Mouse (Mus musculus) CH12.LX (cell line): ENCODE results near the gene Syn3. TPM values are rescaled to one million over a fixed set of nuclear protein-coding genes. Genes with fewer than 3 reads are reported as not detected.

Experiments
- DNase-seq: peaks from one replicate; pipeline ENCODE4 v3.0.0-alpha.2; 2013; ENCODE audit errors: extremely low read depth
- H3K27ac ChIP-seq: 2 replicates; pipeline ENCODE4 v1.5.1; 2012; ENCODE audit warnings: low read depth, mild to moderate bottlenecking, control low read depth, moderate library complexity; ENCODE audit not compliant: insufficient read depth
- H3K27me3 ChIP-seq: replicated peaks from 2 replicates; pipeline ENCODE3; 2012; ENCODE audit warnings: inconsistent platforms
- H3K36me3 ChIP-seq, 2 experiments: replicated peaks in 1 of 2; 2 replicates each; pipeline versions ENCODE3 to v1.6.1; 2012; ENCODE audit warnings: inconsistent platforms in 1 of 2, low read length in 1 of 2, mild to moderate bottlenecking in 1 of 2, mixed read lengths in 1 of 2, moderate library complexity in 1 of 2; ENCODE audit not compliant: control insufficient read depth in 1 of 2, insufficient read depth in 1 of 2
- H3K4me1 ChIP-seq, 2 experiments: 2 replicates each; pipeline ENCODE4 v1.6.1; 2012; ENCODE audit warnings: inconsistent platforms in 1 of 2, moderate library complexity in 1 of 2; ENCODE audit not compliant: insufficient read depth in 2 of 2, control insufficient read depth in 1 of 2
- H3K4me2 ChIP-seq: 2 replicates; pipeline ENCODE4 v1.6.1; 2012; ENCODE audit warnings: low read depth, mild to moderate bottlenecking, control low read depth; ENCODE audit not compliant: poor library complexity, insufficient read depth, severe bottlenecking
- H3K4me3 ChIP-seq, 3 experiments: fragments of 150-350 bp in 1 of 3; sonication (generic) in 1 of 3; replicated peaks in 1 of 3; 2 replicates each; pipeline versions ENCODE3 to v1.5.1; 2011 to 2012; ENCODE audit warnings: low read depth in 2 of 3, low read length in 2 of 3, mild to moderate bottlenecking in 2 of 3, moderate library complexity in 2 of 3, control low read depth in 1 of 3, improper control_type of control experiment in 1 of 3, inconsistent platforms in 1 of 3, mixed read lengths in 1 of 3; ENCODE audit not compliant: poor library complexity in 1 of 3
- H3K79me2 ChIP-seq: replicated peaks from 2 replicates; pipeline ENCODE4 v1.6.1; 2012; ENCODE audit warnings: mild to moderate bottlenecking, moderate library complexity; ENCODE audit not compliant: control insufficient read depth, poor library complexity, insufficient read depth, severe bottlenecking; ENCODE audit errors: extremely low read depth
- H3K9ac ChIP-seq: 2 replicates; pipeline ENCODE4 v1.6.1; 2012; ENCODE audit warnings: low read depth, mild to moderate bottlenecking, control low read depth, moderate library complexity; ENCODE audit not compliant: insufficient read depth
- H3K9me3 ChIP-seq: replicated peaks from 2 replicates; pipeline ENCODE3; 2012; ENCODE audit warnings: low read length, inconsistent platforms, mixed read lengths
- ELF1 ChIP-seq: IDR thresholded peaks from 2 replicates; pipeline ENCODE4 v1.6.1; 2014; ENCODE audit warnings: low read depth, mild to moderate bottlenecking, inconsistent platforms, low read length, improper control_type of control experiment
- EP300 ChIP-seq: IDR thresholded peaks from 2 replicates; pipeline ENCODE4 v1.6.1; 2011; ENCODE audit warnings: low read length, improper control_type of control experiment
- GABPA ChIP-seq: IDR thresholded peaks from 2 replicates; pipeline ENCODE4 v1.6.1; 2012; ENCODE audit warnings: low read depth, low read length, improper control_type of control experiment, inconsistent platforms; ENCODE audit not compliant: insufficient replicate concordance
- HCFC1 ChIP-seq: IDR thresholded peaks from 2 replicates; pipeline ENCODE4 v1.6.1; 2012; ENCODE audit warnings: low read depth, mild to moderate bottlenecking, inconsistent platforms, low read length, improper control_type of control experiment
- IRF4 ChIP-seq: IDR thresholded peaks from 2 replicates; pipeline ENCODE4 v1.6.1; 2014; ENCODE audit warnings: low read depth, mild to moderate bottlenecking, inconsistent platforms, low read length, improper control_type of control experiment
- JUND ChIP-seq: conservative IDR thresholded peaks from 2 replicates; pipeline ENCODE4 v1.6.1; 2011; ENCODE audit warnings: low read depth, low read length, improper control_type of control experiment
- KAT2A ChIP-seq: IDR thresholded peaks from 2 replicates; pipeline ENCODE4 v1.6.1; 2012; ENCODE audit warnings: low read length, improper control_type of control experiment, inconsistent platforms; ENCODE audit not compliant: insufficient replicate concordance
- MAFK ChIP-seq: IDR thresholded peaks from 2 replicates; pipeline ENCODE4 v1.6.1; 2011; ENCODE audit warnings: low read length, improper control_type of control experiment; ENCODE audit not compliant: insufficient replicate concordance
- MAX ChIP-seq: IDR thresholded peaks from 2 replicates; pipeline ENCODE4 v1.6.1; 2011; ENCODE audit warnings: low read length, improper control_type of control experiment
- MAZ ChIP-seq: IDR thresholded peaks from 2 replicates; pipeline ENCODE4 v1.6.1; 2012; ENCODE audit warnings: low read depth, mild to moderate bottlenecking, inconsistent platforms, low read length, improper control_type of control experiment, moderate library complexity
- MXI1 ChIP-seq: IDR thresholded peaks from 2 replicates; pipeline ENCODE4 v1.6.1; 2011; ENCODE audit warnings: mild to moderate bottlenecking, low read depth, low read length, improper control_type of control experiment
- NELFE ChIP-seq: IDR thresholded peaks from 2 replicates; pipeline ENCODE4 v1.6.1; 2011; ENCODE audit warnings: low read depth, low read length, improper control_type of control experiment
- PAX5 ChIP-seq: IDR thresholded peaks from 2 replicates; pipeline ENCODE4 v1.6.1; 2012; ENCODE audit warnings: low read length, inconsistent platforms, mixed read lengths
- SIN3A ChIP-seq: IDR thresholded peaks from 2 replicates; pipeline ENCODE4 v1.6.1; 2012; ENCODE audit warnings: low read length, improper control_type of control experiment, inconsistent platforms
- SMC3 ChIP-seq: IDR thresholded peaks from 2 replicates; pipeline ENCODE4 v1.6.1; 2011; ENCODE audit warnings: low read depth, low read length, improper control_type of control experiment
- TBP ChIP-seq: conservative IDR thresholded peaks from 2 replicates; pipeline ENCODE4 v1.6.1; 2011; ENCODE audit warnings: low read depth, low read length, improper control_type of control experiment
- UBTF ChIP-seq: IDR thresholded peaks from 2 replicates; pipeline ENCODE4 v1.6.1; 2012; ENCODE audit warnings: low read depth, mild to moderate bottlenecking, inconsistent platforms, low read length, improper control_type of control experiment, moderate library complexity
- USF1 ChIP-seq: IDR thresholded peaks from 2 replicates; pipeline ENCODE4 v1.6.1; 2014; ENCODE audit warnings: low read depth, mild to moderate bottlenecking, inconsistent platforms, low read length, improper control_type of control experiment
- USF2 ChIP-seq: conservative IDR thresholded peaks from 2 replicates; pipeline ENCODE4 v1.6.1; 2011; ENCODE audit warnings: low read depth, low read length, improper control_type of control experiment
- ZKSCAN1 ChIP-seq: IDR thresholded peaks from 2 replicates; pipeline ENCODE4 v1.6.1; 2012; ENCODE audit warnings: low read depth, inconsistent platforms, low read length, improper control_type of control experiment, borderline replicate concordance
- ZMIZ1 ChIP-seq: IDR thresholded peaks from 2 replicates; pipeline ENCODE4 v1.6.1; 2012; ENCODE audit warnings: low read depth, mild to moderate bottlenecking, inconsistent platforms, low read length, improper control_type of control experiment
- dilution Hi-C: fragments of 300-500 bp; cut with MboI; formaldehyde crosslinking; loops from 2 replicates; pipeline ENCODE4 v1.14.3; 2020; ENCODE audit warnings: low sequenced_read_pairs; ENCODE audit not compliant: extremely low pct_unique_long_range_greater_than_20kb, extremely low pct_ligation_motif_present
- in situ Hi-C: fragments of 300-500 bp; cut with MboI; formaldehyde crosslinking; loops from 3 replicates; pipeline ENCODE4 v1.14.3; 2019; ENCODE audit warnings: low sequenced_read_pairs, low pct_ligation_motif_present, low pct_unique_long_range_greater_than_20kb, mixed read lengths
- polyA plus RNA-seq: library from polyadenylated mRNA; unstranded; fragments of >175 nt; gene quantifications from 2 replicates; pipeline ENCODE4 v1.2.1, GENCODE M21; 2012; ENCODE audit warnings: low read depth; ENCODE audit not compliant: insufficient read length
- total RNA-seq, 2 experiments: library from RNA; depleted of rRNA; stranded (reverse); fragments of 300-350 nt in 1 of 2; fragments of >200 nt in 1 of 2; gene quantifications; 2 replicates each; pipeline ENCODE4 v1.2.3; 2012 to 2014

Syn3 gene
- total and polyA plus RNA-seq, 3 experiments: 2.8 to 8.9 (median 5.6) TPM

DNA sequence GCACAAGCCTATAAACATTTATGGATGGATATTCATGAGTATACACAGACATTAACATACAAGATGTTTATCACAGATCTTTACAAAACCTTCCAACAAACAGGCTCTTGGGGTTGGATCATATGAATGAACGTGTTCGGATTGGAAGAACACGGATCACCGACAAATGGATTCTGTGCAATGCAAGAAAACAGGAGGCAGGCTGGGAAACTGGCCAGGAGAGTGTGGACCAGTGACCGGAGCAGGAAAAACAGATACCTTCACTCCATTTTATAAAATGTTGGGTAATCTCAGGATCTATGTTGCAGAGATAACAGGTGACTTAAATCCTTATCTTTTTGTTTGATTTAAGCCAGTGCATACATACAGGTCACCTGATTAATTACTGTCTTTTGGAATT, 178.5 kb downstream of the Syn3 start:
- in situ Hi-C loops: no loop called here
- H3K4me2 ChIP-seq: no peak overlapping the region
- dilution Hi-C loops: no loop called here
- peaks cover 4 to 25% of the 10 kb centered on the region in 2 experiments for H3K4me1 ChIP-seq
- peaks cover 0 to 7% of the 10 kb centered on the region in 2 experiments for H3K36me3 ChIP-seq
- TF ChIP-seq MAX (no peak), PAX5 (no peak)
- no peak overlapping the region for H3K9ac ChIP-seq
- no peak for DNase-seq
- no peak overlapping the region for H3K4me3 ChIP-seq
- no peaks in the 10 kb centered on the region for H3K9me3 ChIP-seq
- no peak overlapping the region for H3K27ac ChIP-seq
- no peaks in the 10 kb centered on the region for H3K27me3 ChIP-seq
- H3K79me2 ChIP-seq: no peaks in the 10 kb centered on the region

- no peak for TF ChIP-seq UBTF
- TF ChIP-seq JUND: no peak
- DNase-seq: no peak
- H3K9ac ChIP-seq: no peak overlapping the region
- peaks cover 0 to 8% of the 10 kb centered on the region in 2 experiments for H3K36me3 ChIP-seq
- H3K4me2 ChIP-seq: no peak overlapping the region
- in situ Hi-C loops (no loop called here), dilution Hi-C loops (no loop called here)
- peaks cover 4 to 32% of the 10 kb centered on the region in 2 experiments for H3K4me1 ChIP-seq
- H3K79me2 ChIP-seq: no peaks in the 10 kb centered on the region
- no peak overlapping the region for H3K4me3 ChIP-seq
- no peaks in the 10 kb centered on the region for H3K9me3 ChIP-seq
- no peak overlapping the region for H3K27ac ChIP-seq
- no peaks in the 10 kb centered on the region for H3K27me3 ChIP-seq
These were observed 179.2 kb downstream of the Syn3 start for GRCm38 (mm10) chr10:86319526-86319925.

DNA sequence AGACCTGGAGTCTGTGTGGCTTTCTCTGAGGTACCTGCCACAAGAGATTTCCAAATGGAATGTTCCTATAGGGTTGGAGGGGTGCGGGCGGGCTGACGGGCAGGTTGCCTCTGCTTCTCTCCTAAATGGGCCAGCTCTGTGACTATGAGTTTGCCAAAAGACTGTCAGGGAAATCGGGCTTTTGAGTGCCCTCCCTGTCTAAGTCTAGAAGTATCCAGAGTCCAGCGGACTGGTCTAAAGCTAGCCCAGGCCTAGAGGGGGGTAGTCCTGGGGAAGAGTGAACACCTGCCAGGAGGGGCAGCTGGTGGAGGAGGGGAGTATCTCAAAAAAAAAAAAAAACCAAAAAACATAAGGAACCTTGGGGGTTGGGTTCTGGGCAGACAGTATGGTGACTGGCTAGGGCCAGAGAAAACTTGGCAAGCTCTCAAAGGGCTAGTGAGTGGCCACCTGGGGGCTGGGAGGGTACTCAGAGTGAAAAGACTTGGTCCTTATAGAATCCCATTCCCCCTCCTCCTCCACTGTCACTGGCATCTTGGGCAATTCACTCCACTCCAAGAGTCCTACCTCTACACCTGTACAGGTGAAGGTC, 180.1 kb downstream of the Syn3 start:
- Histone ChIP-seq H3K4me2 (no peak overlapping the region), H3K27ac (no peak overlapping the region)
- no peak for TF ChIP-seq MAZ
- no peak for TF ChIP-seq GABPA
- no peak for TF ChIP-seq NELFE
- no peak for TF ChIP-seq TBP
- no peak for TF ChIP-seq PAX5
- TF ChIP-seq USF1: no peak
- no peak for TF ChIP-seq KAT2A
- no peak for TF ChIP-seq ZMIZ1
- TF ChIP-seq HCFC1: no peak
- no peak for TF ChIP-seq MAFK
- TF ChIP-seq USF2: no peak
- TF ChIP-seq UBTF: no peak
- no peak for TF ChIP-seq EP300
- no peak for TF ChIP-seq JUND
- no peak for TF ChIP-seq ELF1
- no peak for TF ChIP-seq SMC3
- no peak for TF ChIP-seq SIN3A
- TF ChIP-seq ZKSCAN1: no peak
- TF ChIP-seq IRF4: no peak
- TF ChIP-seq MXI1: no peak
- TF ChIP-seq, all 38 proteins: peak for 0
- Histone ChIP-seq H3K79me2 (no peaks in the 10 kb centered on the region), H3K9me3 (no peaks in the 10 kb centered on the region), H3K4me3 (no peak overlapping the region), H3K9ac (no peak overlapping the region), H3K4me1 (peaks cover 4 to 33% of the 10 kb centered on the region in 2 experiments), H3K27me3 (no peaks in the 10 kb centered on the region), H3K36me3 (peaks cover 0 to 8% of the 10 kb centered on the region in 2 experiments)
- DNase-seq: no peak
- dilution Hi-C loops: no loop called here
- in situ Hi-C loops: no loop called here
